Mouse (Mus musculus) adrenal gland, postnatal 36 days (tissue): ENCODE measurements around the gene Efna5. TPM values are rescaled to one million over a fixed set of nuclear protein-coding genes. Genes with fewer than 3 reads are reported as not detected.

Experiments
- DNase-seq, 2 experiments: peaks; one replicate each; pipeline ENCODE4 v3.0.0; 2021; ENCODE audit warnings: mixed read lengths in 1 of 2
- total RNA-seq, 2 experiments: library from RNA; stranded (reverse); gene quantifications; 2 replicates each; pipeline ENCODE4 v1.2.3; 2021

The Efna5 gene
- total RNA-seq, 2 experiments from 2014 or later: 17.3 to 21.5 TPM

GRCm38 (mm10) chr17:62655819-62656355 lies 225.2 kb downstream of the Efna5 start:
- DNase-seq: no peak

GRCm38 (mm10) chr17:62652451-62652850 lies 228.7 kb downstream of the Efna5 start:
- peak; percentile 23 to 47 for DNase-seq

GRCm38 (mm10) chr17:62651696-62652095 lies 229.4 kb downstream of the Efna5 start:
- DNase-seq: no peak

- DNase-seq: no peak
Measured at GRCm38 (mm10) chr17:62649293-62649950, 231.7 kb downstream of the Efna5 start.

- no peak for DNase-seq
Measured at GRCm38 (mm10) chr17:62646836-62647235, 234.3 kb downstream of the Efna5 start.

GRCm38 (mm10) chr17:62642447-62643145 lies 238.5 kb downstream of the Efna5 start:
- no peak for DNase-seq

- no peak for DNase-seq
Measured at GRCm38 (mm10) chr17:62640654-62641053, 240.5 kb downstream of the Efna5 start.

GRCm38 (mm10) chr17:62636896-62637295 lies 244.2 kb downstream of the Efna5 start:
- peak; percentile 35 to 52 for DNase-seq

GRCm38 (mm10) chr17:62634937-62635336 lies 246.2 kb downstream of the Efna5 start:
- no peak for DNase-seq

- no peak for DNase-seq
Measured at GRCm38 (mm10) chr17:62628474-62628873, 252.6 kb downstream of the Efna5 start.

GRCm38 (mm10) chr17:62627508-62627907 lies 253.6 kb downstream of the Efna5 start:
- DNase-seq: no peak

GRCm38 (mm10) chr17:62625646-62626020 lies 255.5 kb downstream of the Efna5 start:
- DNase-seq: no peak

GRCm38 (mm10) chr17:62624804-62625645 lies 256.1 kb downstream of the Efna5 start:
- no peak for DNase-seq

- no peak for DNase-seq
Measured at GRCm38 (mm10) chr17:62623224-62623623, 257.9 kb downstream of the Efna5 start.

GRCm38 (mm10) chr17:62622481-62622880 lies 258.6 kb downstream of the Efna5 start:
- DNase-seq: peak; percentile 32 to 46

GRCm38 (mm10) chr17:62615159-62615558 lies 266.0 kb downstream of the Efna5 start:
- no peak for DNase-seq

GRCm38 (mm10) chr17:62614708-62615107 lies 266.4 kb downstream of the Efna5 start:
- DNase-seq: no peak

- DNase-seq: no peak
Measured at GRCm38 (mm10) chr17:62614237-62614636, 266.9 kb downstream of the Efna5 start.

GRCm38 (mm10) chr17:62613232-62613631 lies 267.9 kb downstream of the Efna5 start:
- no peak for DNase-seq

GRCm38 (mm10) chr17:62608145-62608544 lies 273.0 kb downstream of the Efna5 start:
- DNase-seq: no peak

GRCm38 (mm10) chr17:62607304-62607914 lies 273.7 kb downstream of the Efna5 start:
- peak; percentile 61 to 67 for DNase-seq

- no peak for DNase-seq
Measured at GRCm38 (mm10) chr17:62606681-62607080, 274.4 kb downstream of the Efna5 start.
